Mouse (Mus musculus) lung, postnatal 25 days (tissue): ENCODE data around the gene Olfr1271.
"Not testable (repeated sequence)": the region's sequence is repeated elsewhere in the genome, so short reads cannot be mapped to it uniquely, and the experiment has no call there.

ENCODE experiments used
- DNase-seq: peaks from one replicate; pipeline ENCODE4 v3.0.0; 2022; ENCODE audit warnings: low spot score

The Olfr1271 gene

GRCm38 (mm10) chr2:90270932-90271331 is at the start of gene Olfr1271:
Olfr1271 (minus strand) TSS chr2:90271032.
- DNase-seq: no peak

DNA sequence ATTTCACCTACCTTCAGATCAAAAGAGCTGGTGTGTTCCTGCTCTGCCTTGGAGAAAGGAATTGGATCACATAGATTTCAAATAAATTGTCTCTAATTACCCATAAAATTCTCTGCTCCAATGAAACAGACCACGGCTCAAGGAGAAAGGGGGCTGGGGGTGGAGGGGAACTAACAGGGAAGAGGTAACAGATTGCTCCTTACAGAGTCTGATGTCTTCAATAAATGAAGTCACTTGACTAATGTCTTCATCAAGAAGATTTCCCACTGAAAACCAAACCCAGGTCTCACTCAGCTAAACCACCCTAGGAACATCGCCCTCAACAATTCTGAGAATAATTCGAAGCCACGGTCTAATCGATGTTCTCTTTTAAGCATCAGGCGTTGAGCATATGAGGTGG is 21.9 kb upstream of the Olfr1271 start, which contains the start of gene Olfr1272:
TSS of gene Olfr1272 (minus strand) at position 101 of the 400 bp plus-strand sequence.
- no peak for DNase-seq

DNA sequence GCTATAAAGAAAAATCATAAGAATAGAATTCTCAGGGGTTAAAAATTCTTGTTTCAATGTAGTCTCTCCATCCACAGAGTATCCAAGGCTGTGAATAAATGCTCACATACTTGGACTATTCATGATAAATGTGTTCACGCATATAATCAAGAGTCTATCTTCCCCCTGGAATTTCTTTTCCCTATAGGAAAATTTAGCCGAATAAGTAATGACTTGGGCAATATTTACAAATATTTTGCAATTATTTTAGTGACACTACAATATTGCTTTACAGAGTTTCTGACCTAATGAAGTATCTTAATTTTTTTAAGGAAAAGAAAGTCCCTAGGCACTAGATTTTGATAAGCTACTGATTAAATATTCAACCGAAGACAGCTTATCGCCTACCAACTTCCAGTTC is 13.3 kb downstream of the Olfr1271 start, which contains the start of gene Olfr142:
TSS of gene Olfr142 (minus strand) at position 101 of the 400 bp plus-strand sequence.
- DNase-seq: no peak

GRCm38 (mm10) chr2:90224393-90224792 is 46.4 kb downstream of the Olfr1271 start, which contains the start of gene Olfr1506:
Olfr1506 (minus strand) TSS chr2:90224493.
- not testable (repeated sequence) for DNase-seq
